Mouse (Mus musculus): ENCODE data around the gene Grm4.

Gene Grm4

GRCm38 (mm10) chr17:27549234-27549633 lies 28.0 kb upstream of the Grm4 start:
- DNase-seq: no peak

GRCm38 (mm10) chr17:27547253-27547868 lies 26.2 kb upstream of the Grm4 start:
- DNase-seq: peak; percentile 65

GRCm38 (mm10) chr17:27546574-27547085 lies 25.4 kb upstream of the Grm4 start:
- DNase-seq: peak; percentile 37

- no peak for DNase-seq
These were observed 24.8 kb upstream of the Grm4 start for GRCm38 (mm10) chr17:27545991-27546390.

- DNase-seq: no peak
These were observed 23.3 kb upstream of the Grm4 start for GRCm38 (mm10) chr17:27544551-27544950.

GRCm38 (mm10) chr17:27541984-27542383 lies 20.8 kb upstream of the Grm4 start:
- DNase-seq: no peak

- DNase-seq: no peak
These were observed 20.1 kb upstream of the Grm4 start for GRCm38 (mm10) chr17:27541261-27541660.

GRCm38 (mm10) chr17:27534718-27535117 lies 13.5 kb upstream of the Grm4 start:
- DNase-seq: peak; percentile 93

GRCm38 (mm10) chr17:27533354-27533753 lies 12.2 kb upstream of the Grm4 start:
- DNase-seq: no peak

- DNase-seq: no peak
These were observed 10.9 kb upstream of the Grm4 start for GRCm38 (mm10) chr17:27532095-27532494.

- no peak for DNase-seq
These were observed 7.6 kb upstream of the Grm4 start for GRCm38 (mm10) chr17:27528767-27529166.

GRCm38 (mm10) chr17:27528030-27528429 lies 6.8 kb upstream of the Grm4 start:
- no peak for DNase-seq

- no peak for DNase-seq
These were observed 6.0 kb upstream of the Grm4 start for GRCm38 (mm10) chr17:27527188-27527587.

- DNase-seq: no peak
These were observed 1.9 kb upstream of the Grm4 start for GRCm38 (mm10) chr17:27523121-27523520.

GRCm38 (mm10) chr17:27520557-27520956 lies 646 bp downstream of the Grm4 start:
- peak; percentile 72 for DNase-seq

- DNase-seq: no peak
These were observed 2.3 kb downstream of the Grm4 start for GRCm38 (mm10) chr17:27518700-27519595.

GRCm38 (mm10) chr17:27518296-27518695 lies 2.9 kb downstream of the Grm4 start:
- DNase-seq: no peak

GRCm38 (mm10) chr17:27513916-27514762 lies 7.1 kb downstream of the Grm4 start:
- no peak for DNase-seq

- DNase-seq: no peak
These were observed 7.8 kb downstream of the Grm4 start for GRCm38 (mm10) chr17:27513279-27513915.

GRCm38 (mm10) chr17:27512619-27513161 lies 8.5 kb downstream of the Grm4 start:
- peak; percentile 53 for DNase-seq

- DNase-seq: no peak
These were observed 9.2 kb downstream of the Grm4 start for GRCm38 (mm10) chr17:27511865-27512618.
